Mouse (Mus musculus) cerebellum, adult 2 months (tissue): Measurements from ENCODE around the gene Gjd3.

ENCODE experiments used
- CTCF ChIP-seq: fragments of 200-500 bp; IDR thresholded peaks from 2 replicates; pipeline ENCODE4 v1.5.1; 2011; ENCODE audit warnings: low read depth, mild to moderate bottlenecking, control low read depth, low read length, moderate library complexity, borderline replicate concordance; ENCODE audit not compliant: insufficient read depth
- POLR2A ChIP-seq: fragments of 200-500 bp; IDR thresholded peaks from 2 replicates; pipeline ENCODE4 v1.6.1; 2011; ENCODE audit warnings: low read length, control low read depth, borderline replicate concordance; ENCODE audit not compliant: insufficient read depth

DNA sequence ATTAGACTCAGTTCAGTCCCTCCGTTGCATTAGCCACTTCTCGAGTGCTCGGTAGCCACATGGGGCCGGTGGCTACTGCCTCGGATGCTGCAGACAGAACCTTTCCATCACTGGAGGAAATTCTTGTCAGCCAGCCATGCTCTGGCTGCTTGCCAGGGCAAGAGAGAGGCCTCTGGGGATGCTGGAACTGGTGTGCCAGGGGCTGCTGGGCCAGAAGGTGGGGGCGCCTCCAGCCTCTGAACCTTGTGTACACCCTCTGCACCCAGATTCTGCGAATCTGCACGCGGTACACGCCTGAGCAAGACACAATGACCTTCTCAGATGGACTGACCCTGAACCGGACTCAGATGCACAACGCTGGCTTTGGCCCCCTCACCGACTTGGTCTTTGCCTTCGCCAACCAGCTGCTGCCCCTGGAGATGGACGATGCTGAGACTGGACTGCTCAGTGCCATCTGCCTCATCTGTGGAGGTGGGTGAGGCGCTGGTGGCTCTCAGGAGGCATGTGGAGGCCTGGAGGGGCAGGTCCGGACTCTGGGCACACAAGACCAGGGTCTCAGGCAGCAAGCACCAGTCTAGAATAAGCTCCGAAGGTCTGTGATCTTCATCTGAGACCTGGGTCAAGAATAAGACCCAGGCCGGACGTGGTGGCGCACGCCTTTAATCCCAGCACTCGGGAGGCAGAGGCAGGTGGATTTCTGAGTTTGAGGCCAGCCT lies 11.3 kb downstream of the Gjd3 start:
- no peak for TF ChIP-seq POLR2A
- no peak for TF ChIP-seq CTCF
